Mouse (Mus musculus): ENCODE data around the gene Tmem25.

DNA sequence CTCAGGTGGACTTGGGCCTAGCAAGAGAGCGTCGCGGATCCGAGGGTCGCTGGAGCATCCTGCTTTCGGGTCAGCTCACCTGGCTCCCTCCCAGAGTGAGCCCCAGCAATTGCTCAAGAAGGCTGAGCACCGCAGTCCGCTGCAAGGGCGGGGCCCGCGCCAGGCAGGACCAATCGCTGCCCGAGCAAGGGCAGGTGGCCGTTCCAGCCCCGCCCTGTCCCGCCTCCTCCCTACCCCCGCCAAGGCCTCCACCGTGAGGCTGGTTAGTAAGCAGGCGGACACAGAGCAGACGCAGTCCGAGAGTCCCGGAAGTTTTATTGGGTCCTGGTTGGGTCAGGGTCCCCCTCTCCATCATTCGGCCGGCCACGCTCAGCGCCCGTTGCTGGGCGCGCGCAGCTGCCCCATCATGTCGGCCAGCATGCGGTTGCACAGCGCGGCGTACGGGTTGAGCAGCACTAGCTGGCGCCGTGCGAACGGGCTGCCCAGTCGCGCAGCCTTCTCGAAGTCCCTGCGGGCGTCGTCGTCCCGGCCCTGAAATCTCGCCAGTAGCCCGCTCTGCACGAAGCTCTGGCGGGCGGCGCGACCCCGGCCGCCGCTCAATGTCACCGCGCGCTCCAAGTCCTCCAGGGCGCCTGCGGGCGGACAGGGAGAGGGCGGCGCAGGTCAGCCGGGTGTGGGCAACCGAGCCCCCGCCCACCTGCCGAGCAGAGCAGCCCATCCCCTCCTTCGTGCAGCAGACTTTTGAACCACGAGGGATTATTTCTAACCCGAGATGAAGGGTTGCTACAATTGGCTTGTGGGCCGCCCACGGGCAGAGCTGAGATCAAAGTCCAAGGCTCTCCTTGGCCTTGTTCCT lies at the start of gene Tmem25:
- no peak for TF ChIP-seq CTCF (conservative IDR thresholded peaks at IDR 0.05; ENCODE audit: low read length)
- TF ChIP-seq NANOG (IDR thresholded peaks at IDR 0.05; ENCODE audit: borderline replicate concordance, low read length): no peak
- TF ChIP-seq POU5F1 (IDR thresholded peaks at IDR 0.05; ENCODE audit: borderline replicate concordance, low read length): no peak

All from E14TG2a.4 (cell line).